Mouse (Mus musculus): ENCODE results near the gene Cox7a1.
"Not testable (repeated sequence)": the region's sequence is repeated elsewhere in the genome, so short reads cannot be mapped to it uniquely, and the experiment has no call there.

The Cox7a1 gene

DNA sequence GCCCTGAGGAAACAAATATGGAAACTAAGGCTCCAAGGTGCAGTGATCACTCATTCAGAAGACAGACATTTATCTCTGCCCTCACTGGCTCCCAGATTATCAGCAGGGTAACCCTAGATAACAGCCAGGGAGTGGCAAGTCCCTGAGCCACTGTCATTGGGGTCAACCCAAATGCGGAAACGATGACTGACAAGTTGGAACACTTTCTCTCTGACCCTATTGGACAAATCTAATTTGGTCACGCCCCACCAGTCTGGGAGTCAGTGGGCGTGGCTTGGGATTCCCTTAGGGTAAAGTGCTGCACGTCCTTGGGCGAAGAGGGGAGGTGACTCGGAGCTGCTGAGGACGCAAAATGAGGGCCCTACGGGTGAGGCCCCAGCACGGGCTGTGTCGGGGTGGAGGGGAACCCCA, at the start of gene Cox7a1:
TSS of gene Cox7a1 (plus strand) at position 266 of the 411 bp plus-strand sequence.
- peak; percentile 91 for DNase-seq

DNA sequence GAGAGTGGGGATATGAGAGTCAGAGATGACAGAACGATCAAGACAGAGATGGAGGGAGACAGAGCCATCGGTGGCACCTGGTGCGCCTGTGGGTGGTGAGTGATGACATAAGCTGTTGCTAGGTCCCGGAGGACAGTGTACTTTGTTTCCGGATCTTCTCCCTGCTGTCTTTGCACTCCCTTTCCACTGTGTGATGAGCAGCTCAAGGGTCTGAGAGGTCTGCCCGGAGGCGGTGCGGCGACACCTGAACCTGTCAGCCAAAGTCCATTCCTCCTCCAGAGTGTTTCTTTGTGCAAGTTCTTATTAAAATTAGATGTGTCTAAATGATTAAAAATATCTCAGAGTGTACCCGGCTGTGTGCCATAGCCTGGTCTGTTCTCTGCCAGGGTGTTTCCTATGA, 47.1 kb upstream of the Cox7a1 start:
- no peak for DNase-seq

DNA sequence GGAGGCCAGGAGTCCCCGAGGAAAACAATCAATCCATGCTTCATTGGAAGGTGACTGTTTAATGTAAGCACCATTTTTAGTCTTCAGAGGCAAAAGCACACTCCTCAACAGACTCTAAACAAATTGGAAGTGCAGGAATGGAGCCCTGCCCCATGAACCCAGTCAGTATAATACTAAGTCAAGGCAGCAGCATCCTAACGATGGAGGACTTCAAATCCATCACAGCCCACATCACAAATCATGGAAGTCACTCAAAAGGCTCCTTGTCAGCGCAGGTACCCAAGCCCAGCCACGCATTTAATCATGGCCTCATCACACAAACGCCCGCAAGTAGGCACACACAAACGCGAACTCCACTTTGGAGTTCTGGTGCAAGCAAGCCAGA, 40.8 kb upstream of the Cox7a1 start:
- DNase-seq: no peak

DNA sequence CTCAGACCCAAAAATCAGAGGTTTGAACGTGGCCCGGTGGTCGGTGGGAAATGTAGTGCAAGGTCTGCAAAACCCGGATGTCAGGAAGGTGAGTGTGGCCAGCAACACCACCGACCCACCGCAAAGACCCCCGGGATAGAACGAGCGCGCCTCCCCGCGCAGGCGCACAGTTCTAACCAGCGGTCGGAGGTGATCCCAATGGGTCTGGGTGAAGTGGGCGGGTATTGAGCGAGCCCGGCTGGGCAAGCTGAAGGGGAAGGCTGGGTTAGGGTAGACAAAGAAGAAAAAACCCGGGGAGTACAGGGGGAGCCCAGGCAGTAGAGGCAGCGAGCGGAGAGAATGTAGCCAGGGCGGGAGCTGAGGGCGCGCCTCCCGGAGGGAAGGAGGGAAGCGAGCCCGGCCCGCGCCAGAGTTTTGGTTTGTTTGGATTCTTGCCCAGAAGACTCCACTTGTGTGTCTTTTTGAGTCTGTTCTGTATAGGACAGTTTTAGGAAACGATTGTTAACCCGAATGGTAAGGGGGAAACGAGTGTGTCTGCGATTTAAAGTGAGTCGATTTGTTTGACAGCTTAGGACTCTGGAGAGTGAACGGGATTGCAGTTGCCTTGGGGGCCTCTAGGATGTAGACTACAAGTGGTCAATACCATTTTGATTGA, 40.3 kb upstream of the Cox7a1 start:
- peak; percentile 86 for DNase-seq

DNA sequence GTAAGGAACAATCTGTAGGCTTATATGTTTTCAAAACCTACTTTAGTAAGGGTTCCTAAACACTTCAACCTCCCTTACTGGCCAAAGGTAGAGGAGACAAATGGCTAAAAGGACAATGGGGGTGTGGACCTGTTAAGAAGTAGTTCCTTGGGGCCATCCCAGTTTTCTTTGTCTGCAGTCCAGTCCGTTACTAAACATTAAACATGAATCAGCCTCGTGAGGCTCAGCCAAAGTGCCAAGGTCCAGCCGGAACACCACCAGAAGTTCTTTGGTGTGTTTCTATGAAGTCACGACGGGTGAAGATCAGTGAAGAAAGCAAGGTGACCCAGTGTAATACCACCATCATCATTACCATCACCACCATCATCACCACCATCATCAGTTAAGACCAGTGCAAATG, 36.9 kb upstream of the Cox7a1 start:
- no peak for DNase-seq

DNA sequence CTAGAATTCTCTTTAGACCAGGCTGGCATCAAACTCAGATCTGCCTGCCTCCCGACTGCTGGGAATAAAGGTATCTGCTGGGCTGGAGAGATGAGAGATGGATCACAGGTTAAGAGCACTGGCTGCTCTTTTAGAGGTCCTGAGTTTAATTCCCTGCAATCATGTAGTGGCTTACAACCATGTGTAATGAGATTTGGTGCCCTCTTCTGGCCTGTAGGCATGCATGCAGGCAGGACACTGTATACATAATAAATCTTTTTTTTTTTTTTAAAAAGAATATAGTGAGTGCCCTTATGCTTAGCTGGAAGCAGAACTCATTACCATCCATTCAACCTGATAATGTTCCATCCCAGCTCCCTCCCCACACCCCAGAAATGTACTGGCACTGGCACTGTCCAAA, 29.9 kb upstream of the Cox7a1 start:
- no peak for DNase-seq

DNA sequence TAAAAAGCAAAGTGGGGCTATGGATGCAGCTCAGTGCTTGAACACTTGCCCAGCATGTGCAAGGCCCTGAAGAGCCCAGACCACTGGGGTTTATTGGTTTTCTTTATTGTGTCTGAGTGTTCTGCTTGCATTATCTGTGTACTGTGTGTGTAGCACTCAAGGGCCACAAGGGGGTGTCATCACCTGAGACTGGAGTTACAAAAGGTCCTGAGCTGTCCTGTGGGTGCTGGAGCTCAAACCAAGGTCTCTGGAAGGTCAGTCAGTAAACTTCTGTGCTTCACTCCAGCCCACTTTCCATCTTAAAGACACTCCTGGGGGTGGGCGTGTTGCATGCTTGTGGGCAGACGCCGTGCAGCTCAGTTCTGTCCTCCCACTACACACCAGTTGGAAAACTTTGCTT, 28.4 kb upstream of the Cox7a1 start:
- DNase-seq: no peak

DNA sequence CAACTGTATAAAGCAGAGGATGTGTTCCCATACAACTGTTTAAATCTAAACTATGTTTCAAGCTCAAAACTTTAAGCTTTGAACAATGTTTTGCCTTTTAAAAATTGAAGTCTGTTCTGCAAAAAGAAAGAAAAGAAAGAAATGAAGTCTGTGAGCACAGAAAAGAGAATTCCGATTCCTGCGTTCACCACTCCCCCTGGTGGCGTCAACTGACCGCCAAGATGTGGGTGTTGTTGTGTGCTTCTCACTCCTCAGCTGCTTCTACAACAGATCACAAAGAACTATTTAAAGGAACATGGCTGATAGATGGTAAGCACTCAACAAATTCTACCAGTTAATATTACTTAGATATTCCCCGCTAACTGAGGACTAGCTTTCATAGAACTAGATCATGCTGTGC, 20.8 kb upstream of the Cox7a1 start:
- DNase-seq: no peak

DNA sequence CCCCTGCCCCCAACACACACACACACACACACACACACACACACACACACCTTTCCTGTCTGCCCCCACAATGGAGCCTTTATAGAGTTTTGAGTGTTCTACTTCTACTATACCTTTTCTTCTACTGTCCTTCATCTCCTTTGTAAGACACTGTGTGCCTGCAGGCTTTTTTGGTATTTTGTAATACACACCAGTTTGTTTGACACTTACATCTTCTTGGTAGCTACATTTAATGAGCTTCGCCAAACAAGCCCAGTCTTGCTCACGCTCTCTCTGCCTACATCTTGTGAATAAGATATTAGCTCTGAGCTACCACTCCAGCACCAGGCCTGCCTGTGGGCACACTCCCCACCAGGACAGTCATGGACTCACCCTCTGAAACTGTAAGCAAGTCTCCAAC, 19.2 kb upstream of the Cox7a1 start:
- no peak for DNase-seq

DNA sequence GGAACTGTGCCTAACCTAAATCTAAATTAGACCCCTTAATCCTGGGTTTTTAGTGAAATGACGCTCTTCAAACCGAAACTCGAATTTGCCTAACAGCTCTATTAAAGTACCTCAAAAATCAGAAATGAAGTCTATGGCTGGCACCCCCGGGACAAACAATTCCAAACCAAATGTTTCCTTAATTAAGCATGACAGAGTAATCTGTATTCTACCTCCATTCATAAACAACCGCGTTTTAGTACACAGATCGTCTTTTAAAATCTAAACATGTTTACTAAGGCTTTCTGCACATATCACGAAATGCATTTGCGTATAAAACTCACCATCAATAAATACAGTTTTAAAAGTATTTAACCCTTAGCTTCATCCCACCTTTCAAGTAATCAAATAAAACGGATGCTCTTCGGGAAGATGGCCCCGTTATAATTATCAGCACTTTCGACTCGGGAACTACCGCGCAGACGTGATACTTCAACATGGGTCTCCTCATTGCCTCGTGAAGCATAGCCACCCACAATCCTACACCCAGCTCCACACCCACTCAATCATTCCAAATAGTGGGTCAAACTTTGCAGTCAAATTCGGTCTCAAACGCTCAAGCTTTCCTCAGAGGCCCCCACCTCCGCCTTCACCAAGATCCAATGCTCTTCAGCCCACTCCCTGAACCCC, 14.9 kb upstream of the Cox7a1 start:
- DNase-seq: no peak

DNA sequence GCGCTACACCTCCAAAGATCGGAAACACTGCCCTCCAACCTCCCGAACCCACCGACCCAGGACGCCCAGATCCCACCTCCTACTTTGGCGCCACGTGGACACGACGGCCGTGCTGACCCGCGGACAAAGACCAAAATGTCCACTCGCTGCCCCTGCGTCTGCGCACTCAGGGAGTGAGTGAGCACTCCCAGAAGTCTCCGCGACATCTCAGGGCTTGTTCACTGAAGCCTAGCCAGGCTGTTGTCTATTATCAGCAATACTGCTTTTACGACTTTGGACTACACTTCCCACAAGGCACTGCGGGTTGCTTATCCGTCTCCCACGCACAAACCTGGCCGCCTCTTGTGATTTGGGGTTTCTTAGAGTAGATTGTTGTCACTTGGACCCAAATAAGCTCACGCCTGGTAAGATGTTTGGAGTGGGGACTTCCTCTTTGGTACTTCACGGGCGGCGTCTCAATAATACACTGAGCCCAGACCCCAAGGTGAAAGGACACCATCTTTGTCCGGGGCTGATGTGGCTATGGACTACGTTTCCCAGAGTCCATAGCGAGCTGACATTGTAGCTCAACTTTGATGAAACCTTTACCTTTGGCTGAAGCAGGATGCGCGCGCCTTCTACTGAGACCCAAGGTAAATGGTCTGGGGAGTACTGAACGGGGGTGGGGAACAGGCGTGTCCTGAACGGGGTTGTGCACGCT, 14.2 kb upstream of the Cox7a1 start, which contains the start of gene Zfp146:
TSS of gene Zfp146 (minus strand) at position 168 of the 700 bp plus-strand sequence.
- DNase-seq: peak; percentile 94

DNA sequence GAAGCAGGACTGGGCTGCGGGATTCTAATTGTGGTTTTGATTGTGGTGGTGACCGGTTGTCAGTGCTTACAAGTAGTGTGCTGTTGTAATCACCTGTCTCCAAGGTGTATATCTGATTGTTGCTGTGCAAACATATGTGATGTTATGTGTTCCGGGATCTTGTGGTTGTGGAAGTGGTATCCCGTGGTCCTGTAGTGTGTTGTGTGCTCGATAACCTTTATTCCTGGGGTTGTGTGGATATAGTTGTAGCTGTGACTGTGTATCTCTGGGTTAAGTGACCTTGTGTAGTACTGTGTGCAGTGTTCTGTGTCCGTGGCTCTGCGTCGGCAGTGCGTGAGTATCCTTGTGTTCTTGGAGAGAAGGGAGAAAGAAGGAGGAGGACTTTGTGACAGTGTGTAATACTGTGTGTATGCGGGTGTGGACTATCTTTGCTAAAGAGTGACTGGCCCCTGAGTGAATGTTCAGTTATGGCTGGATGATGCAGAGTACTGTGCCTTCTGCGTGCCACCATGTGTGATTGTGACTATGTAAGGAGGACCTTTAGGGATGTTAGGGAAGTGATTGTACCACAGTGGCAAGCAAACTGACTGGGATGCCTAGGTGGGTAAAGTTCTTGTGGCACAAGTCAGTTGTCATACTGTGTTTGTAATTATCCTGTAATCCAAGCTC, 13.5 kb upstream of the Cox7a1 start:
- no peak for DNase-seq

DNA sequence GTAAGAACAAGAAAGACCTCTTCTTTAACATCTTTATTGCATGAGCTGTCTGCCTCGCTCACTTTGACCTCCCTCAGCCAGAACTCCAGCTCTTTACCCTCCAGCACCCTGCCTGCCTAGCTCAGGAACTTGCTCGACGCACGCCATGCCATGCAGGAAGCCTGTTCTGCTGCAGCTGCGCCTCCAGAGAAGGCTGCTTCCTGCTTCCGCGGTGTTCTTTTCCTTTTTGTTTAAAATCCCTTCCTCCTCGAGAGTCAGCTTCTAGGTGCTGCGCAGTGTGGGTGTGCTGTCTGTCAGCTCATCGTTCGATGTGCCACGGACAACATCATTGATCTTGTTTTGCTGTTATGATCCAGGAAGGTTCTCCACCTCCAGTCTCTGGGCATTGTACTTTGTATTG, 7.5 kb upstream of the Cox7a1 start:
- no peak for DNase-seq

DNA sequence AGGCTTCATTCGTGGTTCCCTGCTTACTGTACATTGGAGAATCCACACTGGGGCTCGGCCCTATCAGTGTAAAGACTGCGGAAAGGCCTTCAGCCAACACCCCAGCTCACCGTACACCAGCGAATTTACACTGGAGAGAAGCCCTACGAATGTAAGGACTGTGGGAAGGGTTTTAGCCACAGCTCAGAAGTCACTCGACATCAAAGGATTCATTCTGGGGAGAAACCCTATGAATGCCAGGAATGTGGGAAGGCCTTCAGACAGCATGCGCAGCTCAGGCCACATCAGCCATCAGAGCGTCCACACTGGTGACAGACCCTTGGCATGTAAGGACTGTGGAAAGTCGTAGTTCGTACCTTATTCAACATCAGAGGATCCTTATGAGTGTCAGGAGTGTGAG, 5.7 kb upstream of the Cox7a1 start:
- DNase-seq: no peak

DNA sequence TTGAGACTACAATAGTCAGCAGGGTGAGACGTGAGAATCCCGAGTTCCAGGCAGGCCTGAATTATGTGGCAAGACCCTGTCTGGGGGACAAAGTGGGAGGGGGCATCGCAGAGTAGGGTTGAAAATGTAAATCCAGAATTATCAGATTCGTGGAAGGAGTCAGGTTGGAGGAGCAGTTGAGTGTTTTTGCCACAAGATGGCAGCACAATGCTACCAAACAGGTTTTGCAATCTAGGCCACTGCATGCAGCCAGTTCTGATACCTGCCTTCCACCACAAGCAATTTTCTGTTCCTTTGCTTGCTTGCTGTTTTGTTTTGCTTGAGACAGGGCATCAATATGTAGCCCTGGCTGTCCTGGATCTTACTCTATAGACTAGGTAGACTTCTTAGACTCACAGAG, 2.6 kb upstream of the Cox7a1 start:
- peak; percentile 85 for DNase-seq

DNA sequence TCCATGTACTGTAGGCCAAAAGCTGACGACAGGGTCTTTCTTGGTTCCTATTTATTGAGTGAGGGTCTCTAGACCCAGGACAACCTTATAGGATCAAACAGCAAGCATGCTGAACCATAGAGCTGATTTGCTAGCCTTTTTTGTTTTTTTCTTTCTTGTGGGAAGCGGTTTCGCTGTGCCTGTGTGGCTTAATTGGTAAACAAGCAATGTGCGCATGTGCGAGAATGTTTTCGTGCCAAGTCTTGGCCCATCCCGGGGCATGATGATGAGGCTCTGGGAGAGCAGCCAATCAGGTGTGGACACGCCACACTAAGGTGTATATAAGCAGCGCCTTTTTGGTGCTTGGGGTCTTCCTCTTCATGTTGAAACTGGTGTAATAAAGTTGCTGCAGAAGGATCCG, 2.0 kb upstream of the Cox7a1 start:
- not testable (repeated sequence) for DNase-seq

DNA sequence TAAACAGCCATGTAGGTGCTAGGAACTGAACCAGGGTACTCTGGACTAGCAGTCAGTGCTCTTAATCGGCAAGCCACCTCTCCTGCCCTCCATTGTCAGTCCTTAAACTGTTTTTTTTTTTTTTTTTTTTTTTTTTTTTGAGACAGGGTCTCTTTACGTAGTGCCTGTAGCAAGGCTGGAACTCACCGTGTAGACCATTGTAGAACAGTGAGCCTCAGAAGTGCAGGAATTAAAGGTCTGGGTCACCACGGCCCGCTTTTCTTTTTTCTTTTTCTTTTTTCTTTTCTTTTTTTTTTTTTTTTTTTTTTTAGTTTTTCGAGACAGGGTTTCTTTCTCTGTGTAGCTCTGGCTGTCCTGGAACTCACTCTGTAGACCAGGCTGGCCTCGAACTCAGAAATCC, 755 bp upstream of the Cox7a1 start:
- not testable (repeated sequence) for DNase-seq

DNA sequence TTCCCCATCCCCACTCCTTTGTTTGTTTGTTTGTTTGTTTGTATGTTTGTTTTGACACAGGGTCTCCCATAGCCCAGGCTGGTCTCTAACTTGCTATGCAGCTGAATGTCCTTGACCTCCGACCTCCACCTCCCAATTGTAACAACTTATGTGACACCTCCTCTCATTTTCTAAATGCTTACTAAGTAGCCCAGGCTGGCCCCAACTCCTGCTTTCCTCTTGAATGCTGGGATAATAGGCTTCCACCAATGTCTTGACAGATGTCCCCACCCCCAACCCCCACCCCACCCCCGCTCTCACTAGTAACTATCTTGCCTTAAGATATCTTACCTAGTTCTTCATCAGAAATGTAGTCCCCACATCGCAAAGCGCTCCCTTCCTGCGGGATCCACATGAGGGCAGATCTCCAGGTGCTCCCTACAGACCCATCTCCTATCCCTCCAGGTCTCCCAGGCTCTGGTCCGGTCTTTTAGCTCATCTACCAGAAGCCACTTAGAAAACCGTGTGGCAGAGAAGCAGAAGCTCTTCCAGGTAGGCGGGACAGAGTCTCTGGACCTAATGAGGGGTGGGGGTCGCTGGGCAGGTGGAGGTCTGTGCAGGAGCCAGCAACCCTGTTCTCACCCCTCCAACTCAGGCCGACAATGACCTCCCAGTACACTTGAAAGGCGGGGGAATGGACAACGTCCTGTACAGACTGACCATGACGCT, 851 bp downstream of the Cox7a1 start:
- DNase-seq: no peak

DNA sequence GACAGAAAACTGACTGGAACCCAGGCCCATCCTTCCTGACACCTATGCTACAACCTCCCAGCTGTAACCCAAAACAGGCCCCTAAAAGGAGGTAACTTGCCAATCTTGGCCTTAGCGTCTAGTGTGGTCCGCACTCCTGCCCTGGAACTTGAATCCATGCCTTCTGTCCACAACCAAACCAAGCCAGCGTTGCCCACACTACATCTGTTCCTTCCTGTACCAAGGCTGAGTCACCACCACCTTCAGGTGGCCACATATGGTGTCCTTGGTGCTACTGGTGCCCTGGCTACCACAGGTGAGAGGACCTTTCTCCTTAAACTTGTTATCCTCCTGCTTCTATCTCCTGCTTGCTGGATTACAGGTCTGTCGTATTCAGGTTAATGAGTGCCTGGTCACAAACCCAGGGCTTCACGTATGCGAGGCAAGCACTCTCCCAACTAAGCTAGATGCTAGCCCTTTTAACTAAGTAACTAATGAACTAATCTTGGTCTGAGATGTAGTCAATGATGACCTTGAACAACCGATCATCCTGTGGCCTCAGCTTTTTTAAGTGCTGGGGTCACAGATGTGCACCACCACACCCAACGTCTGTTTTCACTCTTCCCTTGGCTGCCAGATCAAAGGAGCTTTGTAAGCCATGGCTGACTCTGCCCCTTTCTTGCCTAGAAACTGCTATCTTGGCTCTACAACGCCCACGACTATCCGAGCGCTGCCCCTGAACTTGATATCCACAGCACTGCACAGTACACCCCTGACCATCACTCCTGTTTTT, 4.6 kb downstream of the Cox7a1 start:
- DNase-seq: no peak

DNA sequence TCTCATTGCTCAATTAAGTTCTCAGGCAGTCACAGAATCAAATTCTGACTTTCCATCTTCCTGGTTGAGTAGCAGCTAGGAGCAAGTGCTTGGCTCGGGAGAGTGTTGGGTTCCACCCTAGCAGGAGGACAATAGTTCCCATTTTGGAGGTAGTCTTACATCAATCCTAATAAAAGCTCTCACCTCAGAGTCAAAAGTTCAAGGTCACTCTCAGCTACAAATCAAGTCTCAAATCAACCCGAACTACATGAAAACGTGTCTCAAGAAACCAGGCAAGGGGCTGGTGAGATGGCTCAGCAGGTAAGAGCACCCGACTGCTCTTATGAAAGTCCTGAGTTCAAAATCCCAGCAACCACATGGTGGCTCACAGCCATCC, 5.2 kb downstream of the Cox7a1 start:
- DNase-seq: no peak

DNA sequence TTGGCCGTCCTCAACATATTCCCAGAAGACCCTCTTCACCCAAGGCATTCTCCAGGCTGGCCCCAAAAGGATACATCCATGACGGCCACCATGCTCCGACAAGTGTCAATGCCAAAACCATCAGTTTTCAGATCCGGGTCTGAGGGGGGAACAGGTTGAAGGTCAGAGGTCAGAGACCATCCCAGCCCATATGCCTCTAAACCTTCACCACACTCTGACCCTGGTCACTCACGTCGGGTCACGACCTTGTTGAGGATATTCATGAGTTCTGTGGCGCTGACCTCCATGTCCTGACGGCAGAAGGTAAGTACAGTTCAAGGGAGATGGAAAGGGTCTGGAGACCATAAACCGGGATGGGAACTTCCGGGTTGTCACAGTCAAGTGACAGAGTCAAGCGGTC, 8.1 kb downstream of the Cox7a1 start:
- no peak for DNase-seq

DNA sequence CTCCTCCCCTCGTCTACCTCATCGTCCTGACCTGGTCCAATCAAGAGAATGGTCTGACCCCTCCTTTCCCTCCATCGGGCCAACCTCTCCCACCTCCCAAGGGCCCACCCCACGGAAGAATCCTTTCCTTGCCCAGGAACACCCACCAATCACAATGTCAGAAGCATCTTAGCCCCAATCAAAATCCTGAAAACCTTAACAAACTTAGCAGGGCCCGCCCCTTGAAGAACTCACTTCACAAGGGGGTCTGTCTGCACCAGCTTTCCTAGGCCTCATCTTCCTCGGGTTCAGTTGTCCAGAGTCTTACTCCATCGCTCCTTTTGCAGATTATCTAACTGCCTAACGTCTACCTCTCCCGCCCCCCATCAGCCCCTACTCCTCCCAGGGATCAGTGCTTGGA, 9.1 kb downstream of the Cox7a1 start:
- DNase-seq: no peak

All from kidney, postnatal 10 days (tissue).